Mouse (Mus musculus): ENCODE data around the gene Gm29427. TPM values are rescaled to one million over a fixed set of nuclear protein-coding genes. Genes with fewer than 3 reads are reported as not detected.

Gene Gm29427
- total and polyA plus RNA-seq, 3 experiments = not detected

DNA sequence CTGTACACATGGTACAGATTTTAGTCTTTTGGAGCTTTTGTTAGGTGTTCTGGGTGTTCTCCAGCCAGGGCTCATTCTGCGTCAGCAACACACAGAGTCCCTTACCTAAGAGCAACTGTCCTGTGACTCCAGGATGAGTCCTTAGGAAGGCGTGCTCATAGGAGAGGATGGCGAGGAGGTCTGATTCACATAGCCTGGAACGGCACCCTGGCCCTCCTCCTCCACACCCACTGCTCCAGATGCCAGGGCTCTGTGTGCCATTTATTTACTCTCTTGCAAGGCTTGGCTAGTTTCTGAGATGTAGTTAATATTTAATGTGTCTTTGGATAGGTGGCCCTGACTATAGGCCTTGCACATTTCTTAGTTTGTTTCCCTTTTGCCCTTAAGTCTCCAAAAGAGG lies 18.1 kb upstream of the Gm29427 start:
- no peak for TF ChIP-seq E2F4 (IDR thresholded peaks at IDR 0.05; ENCODE audit: insufficient replicate concordance, low read depth, low read length)
- no peak for TF ChIP-seq MXI1 (IDR thresholded peaks at IDR 0.05; ENCODE audit: low read depth, low read length)
- TF ChIP-seq UBTF (IDR thresholded peaks at IDR 0.05; ENCODE audit: low read depth, low read length) = no peak
- no peak for TF ChIP-seq POLR2A (IDR thresholded peaks at IDR 0.05; ENCODE audit: low read depth, low read length)
- TF ChIP-seq GABPA (IDR thresholded peaks at IDR 0.05; ENCODE audit: insufficient replicate concordance, low read depth, low read length) = no peak
- TF ChIP-seq TBP (conservative IDR thresholded peaks at IDR 0.05; ENCODE audit: low read depth, low read length) = no peak
- no peak for TF ChIP-seq USF1 (IDR thresholded peaks at IDR 0.05; ENCODE audit: low read depth, low read length)
- no peak for TF ChIP-seq RAD21 (IDR thresholded peaks at IDR 0.05; ENCODE audit: low read depth, low read length)
- no peak for TF ChIP-seq HCFC1 (IDR thresholded peaks at IDR 0.05; ENCODE audit: low read depth, low read length)
- no peak for TF ChIP-seq SIN3A (IDR thresholded peaks at IDR 0.05; ENCODE audit: low read length)
- TF ChIP-seq EP300 (IDR thresholded peaks at IDR 0.05; ENCODE audit: low read length) = no peak
- no peak for TF ChIP-seq MYC (IDR thresholded peaks at IDR 0.05; ENCODE audit: low read depth, low read length)
- no peak for TF ChIP-seq ZMIZ1 (IDR thresholded peaks at IDR 0.05; ENCODE audit: low read depth, low read length)
- TF ChIP-seq NELFE (IDR thresholded peaks at IDR 0.05; ENCODE audit: low read depth, low read length) = no peak
- TF ChIP-seq RCOR1 (conservative IDR thresholded peaks at IDR 0.05; ENCODE audit: low read depth, low read length) = no peak
- TF ChIP-seq CHD1 (IDR thresholded peaks at IDR 0.05; ENCODE audit: low read depth, low read length) = no peak
- no peak for TF ChIP-seq IRF4 (IDR thresholded peaks at IDR 0.05; ENCODE audit: low read depth, low read length)
- in situ Hi-C loops (cut with MboI; ENCODE audit: low pct_ligation_motif_present, low pct_unique_long_range_greater_than_20kb, low sequenced_read_pairs) (no loop called here), dilution Hi-C loops (cut with MboI; ENCODE audit: extremely low pct_ligation_motif_present, extremely low pct_unique_long_range_greater_than_20kb, low sequenced_read_pairs) (no loop called here)
- no peak overlapping the region for H3K4me2 ChIP-seq (ENCODE audit: insufficient read depth, low read depth, poor library complexity, severe bottlenecking)
- H3K79me2 ChIP-seq (replicated peaks; ENCODE audit: control insufficient read depth, extremely low read depth, insufficient read depth, poor library complexity, severe bottlenecking) = no peaks in the 10 kb centered on the region
- H3K4me3 ChIP-seq (replicated peaks in 1 of 3; ENCODE audit: low read depth in 2 of 3, low read length in 2 of 3, poor library complexity in 1 of 3) = no peak overlapping the region
- DNase-seq (ENCODE audit: extremely low read depth) = no peak
- H3K36me3 ChIP-seq (replicated peaks in 1 of 2; ENCODE audit: control insufficient read depth in 1 of 2, insufficient read depth in 1 of 2, low read length in 1 of 2) = no peaks in the 10 kb centered on the region
- H3K9ac ChIP-seq (ENCODE audit: insufficient read depth, low read depth) = no peak overlapping the region
- no peaks in the 10 kb centered on the region for H3K27me3 ChIP-seq (replicated peaks)
- no peak overlapping the region for H3K27ac ChIP-seq (ENCODE audit: insufficient read depth, low read depth)
- no peaks in the 10 kb centered on the region for H3K9me3 ChIP-seq (replicated peaks; ENCODE audit: low read length)
- H3K4me1 ChIP-seq (ENCODE audit: control insufficient read depth in 1 of 2, insufficient read depth in 2 of 2) = peaks cover 0 to 19% of the 10 kb centered on the region in 2 experiments; a peak in 1 of 4 replicates

DNA sequence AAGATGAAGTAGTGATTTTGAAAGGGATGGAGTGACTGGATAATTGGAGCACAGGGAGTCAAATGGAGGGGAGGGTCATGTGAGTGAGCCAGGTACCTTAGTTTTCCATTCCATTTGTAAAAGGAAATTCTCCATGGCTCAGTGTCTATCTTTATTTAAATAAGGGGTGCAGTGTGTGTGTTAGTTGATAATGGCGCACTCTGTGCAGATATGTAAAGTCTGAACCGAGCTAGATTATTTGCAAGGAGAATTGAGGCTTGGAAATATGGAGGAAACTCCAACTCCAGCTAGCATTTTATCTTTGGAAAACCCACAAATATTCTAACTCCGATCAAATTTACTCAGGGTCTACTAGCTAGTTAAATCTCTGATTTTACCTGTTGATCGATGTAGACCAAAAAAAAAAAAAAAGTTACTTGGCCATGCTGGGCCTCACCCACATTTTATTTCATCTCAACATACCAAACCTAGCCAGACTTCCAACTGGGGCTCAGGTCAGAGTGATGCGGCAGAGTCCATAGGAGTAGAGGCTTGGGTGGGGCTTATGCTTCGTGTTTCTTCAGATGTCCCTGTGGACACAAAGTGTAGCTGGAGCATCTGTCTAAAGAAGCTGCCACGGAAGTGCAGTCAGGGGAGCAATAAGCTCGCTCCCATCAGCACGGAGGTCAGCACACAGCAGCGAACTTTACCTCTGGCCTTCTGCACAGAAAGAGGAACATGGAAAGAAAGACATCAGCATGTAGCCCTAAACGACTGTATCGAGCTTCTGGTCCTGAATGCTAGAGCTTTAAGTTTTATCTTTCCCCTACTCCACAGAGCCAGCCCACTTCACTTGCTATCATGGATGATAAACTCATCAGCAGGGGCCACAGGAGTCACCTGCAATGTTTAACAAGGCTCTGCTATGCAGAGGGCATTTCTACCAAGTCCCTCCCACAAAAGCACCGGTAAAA lies 17.4 kb upstream of the Gm29427 start:
- no peak overlapping the region for H3K27ac ChIP-seq (ENCODE audit: insufficient read depth, low read depth)
- H3K27me3 ChIP-seq (replicated peaks) = no peaks in the 10 kb centered on the region
- H3K4me2 ChIP-seq (ENCODE audit: insufficient read depth, low read depth, poor library complexity, severe bottlenecking) = no peak overlapping the region
- dilution Hi-C loops (cut with MboI; ENCODE audit: extremely low pct_ligation_motif_present, extremely low pct_unique_long_range_greater_than_20kb, low sequenced_read_pairs) (no loop called here), in situ Hi-C loops (cut with MboI; ENCODE audit: low pct_ligation_motif_present, low pct_unique_long_range_greater_than_20kb, low sequenced_read_pairs) (no loop called here)
- peaks cover 0 to 15% of the 10 kb centered on the region in 2 experiments; a peak in 1 of 4 replicates for H3K4me1 ChIP-seq (ENCODE audit: control insufficient read depth in 1 of 2, insufficient read depth in 2 of 2)
- H3K9me3 ChIP-seq (replicated peaks; ENCODE audit: low read length) = no peaks in the 10 kb centered on the region
- no peaks in the 10 kb centered on the region for H3K36me3 ChIP-seq (replicated peaks in 1 of 2; ENCODE audit: control insufficient read depth in 1 of 2, insufficient read depth in 1 of 2, low read length in 1 of 2)
- no peak overlapping the region for H3K9ac ChIP-seq (ENCODE audit: insufficient read depth, low read depth)
- DNase-seq (ENCODE audit: extremely low read depth) = no peak
- TF ChIP-seq MAZ (IDR thresholded peaks at IDR 0.05; ENCODE audit: low read depth, low read length) = no peak
- TF ChIP-seq ELF1 (IDR thresholded peaks at IDR 0.05; ENCODE audit: low read depth, low read length) = no peak
- no peak for TF ChIP-seq JUND (conservative IDR thresholded peaks at IDR 0.05; ENCODE audit: low read depth, low read length)
- no peak for TF ChIP-seq RAD21 (IDR thresholded peaks at IDR 0.05; ENCODE audit: low read depth, low read length)
- no peak for TF ChIP-seq MXI1 (IDR thresholded peaks at IDR 0.05; ENCODE audit: low read depth, low read length)
- no peak for TF ChIP-seq RCOR1 (conservative IDR thresholded peaks at IDR 0.05; ENCODE audit: low read depth, low read length)
- no peak for TF ChIP-seq CHD2 (IDR thresholded peaks at IDR 0.05; ENCODE audit: low read length)
- TF ChIP-seq USF2 (conservative IDR thresholded peaks at IDR 0.05; ENCODE audit: low read depth, low read length) = no peak
- no peak for TF ChIP-seq CHD1 (IDR thresholded peaks at IDR 0.05; ENCODE audit: low read depth, low read length)
- no peak for TF ChIP-seq BHLHE40 (IDR thresholded peaks at IDR 0.05; ENCODE audit: low read depth, low read length)
- no peak for TF ChIP-seq ZNF384 (IDR thresholded peaks at IDR 0.05; ENCODE audit: low read depth, low read length)
- no peak for TF ChIP-seq SMC3 (IDR thresholded peaks at IDR 0.05; ENCODE audit: low read depth, low read length)
- no peak for TF ChIP-seq ZMIZ1 (IDR thresholded peaks at IDR 0.05; ENCODE audit: low read depth, low read length)
- TF ChIP-seq POLR2A (IDR thresholded peaks at IDR 0.05; ENCODE audit: low read depth, low read length) = no peak
- no peak for TF ChIP-seq TBP (conservative IDR thresholded peaks at IDR 0.05; ENCODE audit: low read depth, low read length)
- TF ChIP-seq KAT2A (IDR thresholded peaks at IDR 0.05; ENCODE audit: insufficient replicate concordance, low read length) = no peak
- TF ChIP-seq UBTF (IDR thresholded peaks at IDR 0.05; ENCODE audit: low read depth, low read length) = no peak
- H3K4me3 ChIP-seq (replicated peaks in 1 of 3; ENCODE audit: low read depth in 2 of 3, low read length in 2 of 3, poor library complexity in 1 of 3) = no peak overlapping the region
- no peaks in the 10 kb centered on the region for H3K79me2 ChIP-seq (replicated peaks; ENCODE audit: control insufficient read depth, extremely low read depth, insufficient read depth, poor library complexity, severe bottlenecking)
